Mouse (Mus musculus) gastrocnemius, adult 18-20 months (tissue): Measurements from ENCODE around the gene Nlrx1. TPM values are rescaled to one million over a fixed set of nuclear protein-coding genes. Genes with fewer than 3 reads are reported as not detected.
A peak's percentile ranks its signal among the peaks of the same experiment; 100 is the strongest.
"Not testable (repeated sequence)": the region's sequence is repeated elsewhere in the genome, so short reads cannot be mapped to it uniquely, and the experiment has no call there.

ENCODE experiments used
- DNase-seq: peaks from one replicate; pipeline ENCODE4 v3.0.0; 2021; ENCODE audit warnings: low spot score
- long read RNA-seq, 2 experiments: library from polyadenylated mRNA; stranded (forward); transcript quantifications; one replicate each; pipeline ENCODE4 v2.0.0; 2021
- total RNA-seq, 2 experiments: library from RNA; stranded (reverse); gene quantifications; 2 replicates each; pipeline ENCODE4 v1.2.3; 2021

Gene Nlrx1
- 10 to 100 TPM; 21.7 to 21.8 TPM for total RNA-seq
- long read RNA-seq, experiment 1, partial matches to known transcripts: 9 of 41 reads
- long read RNA-seq, experiment 1, other reads (novel, unspliced or antisense): 32 of 41 reads
- long read RNA-seq, experiment 2, partial matches to known transcripts: 6 of 36 reads
- long read RNA-seq, experiment 2, other reads (novel, unspliced or antisense): 29 of 36 reads

- DNase-seq: no peak
Measured at GRCm38 (mm10) chr9:44268432-44268831, at the start of gene Nlrx1. TSS of gene Nlrx1 (minus strand) at chr9:44268599.

- no peak for DNase-seq
Measured at GRCm38 (mm10) chr9:44317452-44317851, 49.1 kb upstream of the Nlrx1 start.

GRCm38 (mm10) chr9:44314910-44315309, 46.5 kb upstream of the Nlrx1 start:
- no peak for DNase-seq

DNA sequence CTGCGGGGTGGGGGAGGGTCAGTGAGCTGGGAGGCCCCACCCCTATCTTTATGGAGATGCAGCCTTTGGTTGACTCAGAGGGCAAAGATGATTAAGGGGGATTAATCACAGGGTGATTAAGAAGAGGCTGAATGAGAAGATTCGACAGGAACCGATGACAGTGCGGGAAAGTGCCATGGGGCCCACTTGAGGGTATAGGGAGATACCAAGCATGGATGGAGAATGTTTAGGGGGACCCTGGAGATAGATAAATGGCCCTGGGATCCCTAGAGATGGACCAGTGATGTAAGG, 45.8 kb upstream of the Nlrx1 start:
- DNase-seq: no peak

DNA sequence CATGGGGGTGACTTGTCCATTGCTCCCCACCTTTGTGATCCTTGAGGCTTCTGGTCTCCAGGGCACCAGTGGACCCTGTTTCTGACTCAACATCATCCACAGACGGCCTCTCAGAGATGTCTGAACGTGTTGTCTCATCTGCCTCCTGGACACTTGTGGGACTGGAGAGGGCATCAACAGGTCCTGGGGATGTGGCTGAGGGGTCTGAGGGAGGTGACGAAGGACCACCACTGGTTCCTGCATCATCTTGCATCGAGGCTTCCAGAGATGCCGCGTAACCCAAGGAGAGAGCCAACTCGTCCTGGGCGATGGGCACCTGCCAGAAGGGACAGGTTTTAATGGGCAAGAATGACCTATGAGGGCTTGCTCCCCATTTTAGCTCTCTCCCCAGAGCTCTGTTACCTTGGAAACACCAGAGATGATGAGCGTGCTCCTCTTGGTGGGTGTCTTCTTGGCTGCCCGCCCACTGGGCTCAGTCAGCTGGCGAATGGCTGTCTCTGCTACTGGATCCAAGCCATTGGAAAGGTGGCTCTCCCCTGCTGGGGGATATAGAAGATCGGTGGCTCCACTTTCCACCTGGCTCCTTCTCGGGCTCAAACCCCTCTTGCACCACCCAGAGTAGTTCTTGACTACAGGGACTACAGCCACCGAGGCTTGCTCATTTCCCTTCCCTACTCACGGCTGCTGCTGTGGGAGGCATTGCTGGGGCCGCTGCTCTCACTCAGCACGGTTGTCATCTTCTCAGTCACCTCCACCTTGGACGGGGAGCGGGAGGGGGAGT, 45.3 kb upstream of the Nlrx1 start:
- DNase-seq: no peak

DNA sequence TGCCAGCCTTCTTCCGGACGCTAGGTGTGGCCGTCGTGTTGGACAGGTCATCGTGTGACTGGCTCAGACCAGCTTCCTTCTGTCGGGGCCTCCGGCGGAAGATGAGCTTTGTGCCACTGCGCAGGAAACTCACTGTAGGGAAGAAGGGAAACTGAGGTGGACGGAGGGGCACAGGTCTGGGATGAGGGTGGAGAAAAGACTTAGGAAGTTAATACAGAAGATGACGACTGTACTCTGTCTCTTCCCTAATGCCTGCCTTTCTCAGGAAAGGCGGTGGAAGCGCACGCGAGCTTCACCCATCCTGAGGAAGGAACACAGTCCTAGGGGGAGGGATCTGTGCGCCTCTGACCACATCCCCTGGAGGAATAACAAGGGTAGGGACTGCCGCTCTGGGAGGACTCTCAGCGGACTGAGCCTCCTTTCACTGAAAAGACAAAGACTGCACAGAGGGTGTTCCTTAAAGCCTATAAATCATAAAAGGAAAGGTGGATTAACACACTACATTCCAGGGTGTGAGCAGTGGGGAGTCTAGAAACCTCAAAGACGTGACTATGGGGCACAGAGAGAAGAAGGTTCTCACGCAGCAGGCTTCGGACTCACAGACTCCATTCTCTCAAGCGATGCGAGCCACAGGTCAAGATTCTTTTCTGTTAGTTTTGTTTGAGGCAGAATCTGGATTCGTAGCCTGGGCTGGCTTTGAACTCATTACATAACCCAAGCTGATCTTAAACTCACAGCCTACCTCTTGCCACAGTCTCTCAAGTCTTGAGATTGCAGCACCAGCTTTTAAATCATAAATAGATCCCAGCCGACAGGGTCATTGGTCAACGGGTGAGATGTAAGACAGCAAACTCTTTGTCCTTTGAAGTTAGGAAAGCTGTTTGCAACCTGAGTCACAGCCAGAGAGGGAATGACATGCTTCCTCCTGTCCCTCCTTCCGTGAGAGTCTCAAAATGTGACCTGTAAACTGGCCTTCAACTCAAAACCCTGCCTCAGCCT, 43.0 kb upstream of the Nlrx1 start:
- DNase-seq: no peak

GRCm38 (mm10) chr9:44310750-44311135, 42.3 kb upstream of the Nlrx1 start:
- no peak for DNase-seq

GRCm38 (mm10) chr9:44309756-44310155, 41.4 kb upstream of the Nlrx1 start:
- DNase-seq: no peak

DNA sequence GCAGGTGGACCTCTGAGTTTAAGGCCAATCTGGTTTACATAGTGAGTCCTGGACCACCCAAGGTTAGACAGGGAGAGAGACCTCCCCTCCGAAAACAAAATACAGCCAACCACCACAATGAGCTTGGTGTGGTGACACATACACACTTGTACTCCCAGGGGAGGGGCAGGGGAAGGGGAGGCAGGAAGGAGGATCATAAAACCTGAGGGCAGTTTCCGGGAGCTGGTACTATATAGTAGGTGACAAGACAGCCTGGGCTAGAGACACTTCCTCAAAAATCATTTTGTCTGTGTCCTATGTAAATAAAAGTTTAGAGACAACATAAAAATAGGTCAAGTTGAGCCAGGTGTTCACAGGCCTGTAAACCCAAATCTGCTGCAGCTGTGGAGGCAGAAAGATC, 38.8 kb upstream of the Nlrx1 start:
- no peak for DNase-seq

GRCm38 (mm10) chr9:44306532-44306931, 38.1 kb upstream of the Nlrx1 start:
- DNase-seq: no peak

DNA sequence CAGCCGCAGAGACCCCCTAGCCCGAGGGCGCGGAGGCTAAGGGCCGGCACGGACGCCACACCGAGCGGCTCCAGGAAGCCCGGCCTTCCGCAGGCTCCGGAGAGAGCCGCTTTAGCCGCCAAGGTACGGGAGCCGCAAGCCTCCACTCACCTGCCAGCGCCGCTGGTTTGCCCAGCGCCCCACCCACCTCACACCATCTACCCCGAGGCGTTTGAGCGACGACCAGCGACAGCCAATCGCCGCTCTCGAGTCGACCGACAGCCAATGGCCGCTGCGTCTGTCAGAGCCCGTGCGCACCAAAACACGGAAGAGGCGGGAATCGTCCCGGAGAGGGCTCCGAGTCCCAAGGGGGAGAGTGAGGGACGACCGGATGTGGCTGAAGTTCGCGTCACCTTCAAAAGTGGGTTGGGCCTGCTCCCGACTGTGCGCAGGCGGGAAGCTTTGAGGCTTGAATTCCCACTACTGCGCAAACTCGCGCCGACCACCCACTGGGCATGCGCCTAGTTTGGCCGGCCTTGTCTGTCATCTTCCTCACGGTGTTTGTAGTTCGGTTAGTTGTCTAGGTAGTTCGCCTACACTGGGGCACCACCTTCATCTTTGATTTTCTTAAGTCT, 37.2 kb upstream of the Nlrx1 start, which contains the start of gene Hinfp:
Gene Hinfp, minus strand, starts transcription at position 206 of the 614 bp plus-strand sequence.
- peak; percentile 99 for DNase-seq

DNA sequence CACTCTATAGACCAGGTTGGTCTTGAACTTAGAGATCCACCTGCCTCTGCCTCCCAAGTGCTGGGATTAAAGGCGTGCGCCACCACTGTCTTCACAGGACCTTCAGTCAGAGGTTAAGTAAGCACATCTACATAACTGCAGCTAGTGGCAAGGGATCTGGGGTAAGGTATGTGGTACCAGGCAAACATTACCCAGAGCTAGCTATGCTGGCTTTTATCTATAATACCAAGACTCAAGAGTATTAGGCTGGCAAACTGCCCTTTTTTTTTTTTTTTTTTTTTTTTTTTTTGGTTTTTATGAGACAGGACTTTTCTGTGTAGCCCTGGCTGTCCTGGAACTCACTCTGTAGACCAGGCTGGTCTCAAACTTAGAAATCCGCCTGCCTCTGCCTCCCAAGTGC, 31.6 kb upstream of the Nlrx1 start:
- DNase-seq: not testable (repeated sequence)

GRCm38 (mm10) chr9:44292490-44292889, 24.1 kb upstream of the Nlrx1 start:
- DNase-seq: peak; percentile 17

GRCm38 (mm10) chr9:44288959-44289291, 20.5 kb upstream of the Nlrx1 start:
- DNase-seq: no peak

DNA sequence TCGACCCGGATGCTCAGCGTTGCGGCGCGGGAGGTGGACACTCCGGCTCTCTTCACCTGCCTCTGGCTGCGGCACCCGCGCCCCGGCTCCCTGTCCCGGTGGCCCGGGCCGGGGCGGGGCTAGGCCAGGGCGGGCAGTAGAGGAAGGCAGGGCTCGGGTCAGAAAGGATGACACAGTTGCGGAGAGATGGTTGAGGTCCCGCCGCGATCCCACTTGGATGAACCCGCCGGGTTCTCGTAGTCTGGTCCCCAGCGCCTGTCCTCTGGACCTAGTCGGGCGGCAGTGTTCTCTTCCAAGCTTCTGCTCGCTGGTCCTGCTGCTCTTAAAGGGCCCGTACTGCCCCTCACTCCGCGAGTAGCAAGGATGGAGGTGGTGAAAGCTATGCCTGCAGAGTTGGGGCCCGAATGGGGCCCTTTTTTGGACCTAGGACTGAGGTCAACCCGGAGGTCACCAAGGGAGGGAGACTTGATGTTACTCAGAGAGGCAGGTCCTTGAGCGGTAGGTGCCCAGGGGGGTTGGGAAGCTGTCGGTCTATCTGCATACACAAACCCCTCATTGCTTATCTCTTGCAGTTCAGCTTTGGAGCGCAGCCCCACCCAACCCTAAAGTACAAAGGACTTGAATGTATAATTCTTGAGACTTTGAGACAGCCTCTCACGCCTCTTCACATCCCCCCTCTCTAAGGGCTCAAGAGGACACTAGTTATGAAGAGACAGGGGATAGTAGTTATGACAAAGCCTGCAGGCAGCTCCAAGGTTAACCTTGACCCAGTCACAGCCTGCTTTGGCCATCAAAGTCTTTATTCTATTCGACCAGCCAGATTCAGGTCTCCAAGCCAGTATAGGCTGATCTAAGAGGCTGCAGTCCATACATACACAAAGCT, 19.9 kb upstream of the Nlrx1 start, which contains the start of gene Abcg4:
Gene Abcg4, minus strand, starts transcription at position 540 of the 883 bp plus-strand sequence.
- DNase-seq: no peak

DNA sequence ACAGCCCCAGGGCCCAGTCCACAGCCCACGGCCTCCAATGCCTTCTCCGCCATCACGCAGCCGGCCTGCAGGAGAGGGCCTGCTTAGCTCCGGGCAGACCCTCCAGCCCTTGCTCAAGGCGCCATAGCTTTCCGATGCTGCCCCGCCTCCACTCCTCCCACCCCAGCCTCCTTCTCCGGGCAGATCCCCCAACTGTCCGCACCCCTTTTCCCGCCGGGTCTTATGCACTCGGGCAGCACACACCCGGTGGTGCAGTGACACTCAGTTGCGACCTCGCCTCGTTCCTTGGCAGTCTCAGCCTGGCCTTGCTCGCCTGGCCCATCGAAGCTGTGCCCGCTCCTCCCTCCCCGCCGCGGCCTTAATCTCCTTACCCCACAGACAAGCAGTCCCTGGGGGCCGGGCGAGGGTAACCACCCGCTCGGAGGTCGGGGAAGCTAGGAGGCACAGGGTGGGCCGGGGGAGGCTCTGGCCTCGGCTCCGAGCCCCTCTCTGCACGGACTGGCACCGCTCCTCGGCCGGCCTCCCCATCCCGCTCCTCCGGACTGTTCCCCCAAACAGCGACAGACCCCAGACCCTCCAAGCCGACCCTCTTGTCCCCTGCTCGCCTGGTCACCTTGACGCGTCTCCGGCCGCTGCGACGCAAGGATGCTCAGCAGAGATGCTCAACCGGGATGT, 19.1 kb upstream of the Nlrx1 start:
- DNase-seq: no peak

GRCm38 (mm10) chr9:44287003-44287400, 18.6 kb upstream of the Nlrx1 start:
- DNase-seq: no peak

GRCm38 (mm10) chr9:44286256-44286850, 18.0 kb upstream of the Nlrx1 start:
- no peak for DNase-seq

DNA sequence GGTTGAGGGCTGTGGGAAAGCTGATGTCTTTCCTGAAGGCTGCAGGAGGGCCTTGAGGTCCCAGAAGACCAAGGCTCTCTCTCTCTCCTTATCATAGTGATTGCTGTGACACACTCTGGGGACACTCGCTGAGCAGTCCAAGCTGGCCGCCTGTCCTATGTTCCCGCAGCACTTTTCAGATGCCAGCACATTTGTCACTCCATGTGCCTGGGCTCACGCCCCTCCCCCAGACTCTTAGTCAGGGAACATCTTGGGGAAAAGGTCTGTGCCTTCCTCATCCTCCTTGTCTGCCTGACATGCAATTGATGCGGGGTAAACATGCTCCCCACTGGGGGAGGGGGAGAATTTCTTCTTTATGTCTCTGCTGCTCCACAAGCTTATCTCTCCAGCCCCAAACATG, 14.8 kb upstream of the Nlrx1 start:
- DNase-seq: no peak

GRCm38 (mm10) chr9:44269973-44270372, 1.6 kb upstream of the Nlrx1 start:
- DNase-seq: no peak
